Mouse (Mus musculus): ENCODE data around the gene Cnbp. TPM values are rescaled to one million over a fixed set of nuclear protein-coding genes. Genes with fewer than 3 reads are reported as not detected.

Cnbp gene
- polyA plus RNA-seq, 1 experiment from 2014 or later: 588 TPM

DNA sequence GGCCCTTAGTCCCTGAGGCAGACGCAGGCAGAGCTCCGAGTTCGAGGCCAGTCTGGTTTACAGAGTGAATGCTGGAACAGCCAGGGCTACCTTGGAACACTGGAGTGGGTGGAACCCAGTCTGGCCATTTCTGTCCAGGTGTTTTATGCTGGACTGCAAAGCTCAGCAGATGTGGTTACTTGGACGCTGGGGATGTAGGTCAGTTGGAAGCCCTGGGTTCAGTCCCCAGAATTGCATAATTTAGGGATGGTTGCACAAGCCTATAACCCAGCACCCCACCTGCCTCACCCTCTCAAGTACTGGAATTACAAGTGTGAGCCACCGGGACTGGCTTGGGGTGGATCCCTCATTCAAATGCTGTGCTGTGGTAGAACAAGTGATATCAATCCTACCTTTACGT is 15.3 kb upstream of the Cnbp start:
- no peak overlapping the region for H3K27ac ChIP-seq (replicated peaks; ENCODE audit: low read depth, low read length)
- H3K4me2 ChIP-seq (ENCODE audit: low read length): no peak overlapping the region
- no peak for DNase-seq
- H3K9me3 ChIP-seq (ENCODE audit: control insufficient read depth, low read length): no peaks in the 10 kb centered on the region
- ATAC-seq (ENCODE audit: low FRiP score, low TSS enrichment): no peak
- H3K9ac ChIP-seq (replicated peaks; ENCODE audit: low read length): no peak overlapping the region
- no peaks in the 10 kb centered on the region for H3K27me3 ChIP-seq (ENCODE audit: control insufficient read depth, insufficient read depth, low read length)
- H3K4me1 ChIP-seq (ENCODE audit: control insufficient read depth, insufficient read depth, low read length): no peaks in the 10 kb centered on the region
- 87% methylated on average over 6 of the region's 6 CpGs for WGBS
- H3K36me3 ChIP-seq (ENCODE audit: control insufficient read depth, insufficient read depth, low read length): no peaks in the 10 kb centered on the region
- H3K4me3 ChIP-seq (replicated peaks; ENCODE audit: low read depth, low read length): no peak overlapping the region

DNA sequence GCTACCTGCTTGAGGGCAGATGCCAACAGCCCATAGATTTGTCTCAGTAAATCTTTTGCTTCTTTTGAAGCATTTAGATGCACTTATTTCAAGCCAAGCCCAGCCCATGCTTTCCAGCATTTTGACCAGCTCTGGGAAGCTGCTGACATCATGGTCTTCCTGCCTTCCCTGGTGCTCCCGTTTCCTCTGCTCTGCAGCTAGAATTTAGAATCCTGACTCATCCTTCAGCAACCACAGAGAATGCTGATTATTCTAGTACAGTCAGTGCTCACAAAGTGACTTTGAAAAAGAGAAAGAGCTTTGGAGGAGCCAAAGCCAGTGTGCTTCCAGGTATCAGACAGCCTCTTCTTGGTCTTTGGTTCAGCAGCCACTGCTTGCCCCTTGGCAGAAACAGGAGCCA is 6.2 kb upstream of the Cnbp start:
- no peaks in the 10 kb centered on the region for H3K9me3 ChIP-seq (ENCODE audit: control insufficient read depth, low read length)
- ATAC-seq (ENCODE audit: low FRiP score, low TSS enrichment): no peak

GRCm38 (mm10) chr6:87853446-87853845 is 2.5 kb upstream of the Cnbp start:
- Histone ChIP-seq H3K27ac (replicated peaks; ENCODE audit: low read depth, low read length) (no peak overlapping the region), H3K9ac (replicated peaks; ENCODE audit: low read length) (no peak overlapping the region), H3K9me3 (ENCODE audit: control insufficient read depth, low read length) (no peaks in the 10 kb centered on the region), H3K4me3 (replicated peaks; ENCODE audit: low read depth, low read length) (no peak overlapping the region), H3K27me3 (ENCODE audit: control insufficient read depth, insufficient read depth, low read length) (no peaks in the 10 kb centered on the region), H3K4me2 (ENCODE audit: low read length) (no peak overlapping the region), H3K36me3 (ENCODE audit: control insufficient read depth, insufficient read depth, low read length) (no peaks in the 10 kb centered on the region; the same call in 1 of the 2 replicates), H3K4me1 (ENCODE audit: control insufficient read depth, insufficient read depth, low read length) (peaks cover 13% of the 10 kb centered on the region)
- DNase-seq (no peak), ATAC-seq (ENCODE audit: low FRiP score, low TSS enrichment) (no peak)
- 87% methylated on average over 4 of the region's 4 CpGs for WGBS

More for the DNA sequence above, 6.2 kb upstream of the Cnbp start:
- DNase-seq: no peak
- H3K27ac ChIP-seq (replicated peaks; ENCODE audit: low read depth, low read length): no peak overlapping the region
- H3K27me3 ChIP-seq (ENCODE audit: control insufficient read depth, insufficient read depth, low read length): no peaks in the 10 kb centered on the region
- no peaks in the 10 kb centered on the region for H3K4me1 ChIP-seq (ENCODE audit: control insufficient read depth, insufficient read depth, low read length)
- H3K36me3 ChIP-seq (ENCODE audit: control insufficient read depth, insufficient read depth, low read length): no peaks in the 10 kb centered on the region
- no peak overlapping the region for H3K9ac ChIP-seq (replicated peaks; ENCODE audit: low read length)
- H3K4me3 ChIP-seq (replicated peaks; ENCODE audit: low read depth, low read length): no peak overlapping the region
- WGBS: 78% methylated on average over 1 of the region's 1 CpGs
- H3K4me2 ChIP-seq (ENCODE audit: low read length): no peak overlapping the region

GRCm38 (mm10) chr6:87851871-87852270 is 965 bp upstream of the Cnbp start:
- Histone ChIP-seq H3K9me3 (ENCODE audit: control insufficient read depth, low read length) (no peaks in the 10 kb centered on the region), H3K27me3 (ENCODE audit: control insufficient read depth, insufficient read depth, low read length) (no peaks in the 10 kb centered on the region), H3K4me2 (ENCODE audit: low read length) (no peak overlapping the region), H3K36me3 (ENCODE audit: control insufficient read depth, insufficient read depth, low read length) (no peaks in the 10 kb centered on the region; the same call in 1 of the 2 replicates), H3K9ac (replicated peaks; ENCODE audit: low read length) (no peak overlapping the region), H3K4me3 (replicated peaks; ENCODE audit: low read depth, low read length) (no peak overlapping the region), H3K4me1 (ENCODE audit: control insufficient read depth, insufficient read depth, low read length) (peaks cover 20% of the 10 kb centered on the region), H3K27ac (replicated peaks; ENCODE audit: low read depth, low read length) (no peak overlapping the region)
- DNase-seq (no peak), ATAC-seq (ENCODE audit: low FRiP score, low TSS enrichment) (no peak)
- 80% methylated on average over 6 of the region's 6 CpGs for WGBS

- H3K4me3 ChIP-seq (replicated peaks; ENCODE audit: low read depth, low read length): peak overlapping the region; percentile 100
- no peaks in the 10 kb centered on the region for H3K9me3 ChIP-seq (ENCODE audit: control insufficient read depth, low read length)
- H3K27ac ChIP-seq (replicated peaks; ENCODE audit: low read depth, low read length): peak overlapping the region; percentile 94
- peak overlapping the region; percentile 91 for H3K4me2 ChIP-seq (ENCODE audit: low read length)
- peaks cover 20% of the 10 kb centered on the region for H3K4me1 ChIP-seq (ENCODE audit: control insufficient read depth, insufficient read depth, low read length)
- under 1% methylated on average over 71 of the region's 73 CpGs for WGBS
- ATAC-seq (ENCODE audit: low FRiP score, low TSS enrichment) (peak; percentile 74), DNase-seq (peak; percentile 63)
- peaks cover 4% of the 10 kb centered on the region for H3K36me3 ChIP-seq (ENCODE audit: control insufficient read depth, insufficient read depth, low read length)
- peak overlapping the region; percentile 97 for H3K9ac ChIP-seq (replicated peaks; ENCODE audit: low read length)
- no peaks in the 10 kb centered on the region for H3K27me3 ChIP-seq (ENCODE audit: control insufficient read depth, insufficient read depth, low read length)
Observed at GRCm38 (mm10) chr6:87850155-87850899, 579 bp downstream of the Cnbp start.

DNA sequence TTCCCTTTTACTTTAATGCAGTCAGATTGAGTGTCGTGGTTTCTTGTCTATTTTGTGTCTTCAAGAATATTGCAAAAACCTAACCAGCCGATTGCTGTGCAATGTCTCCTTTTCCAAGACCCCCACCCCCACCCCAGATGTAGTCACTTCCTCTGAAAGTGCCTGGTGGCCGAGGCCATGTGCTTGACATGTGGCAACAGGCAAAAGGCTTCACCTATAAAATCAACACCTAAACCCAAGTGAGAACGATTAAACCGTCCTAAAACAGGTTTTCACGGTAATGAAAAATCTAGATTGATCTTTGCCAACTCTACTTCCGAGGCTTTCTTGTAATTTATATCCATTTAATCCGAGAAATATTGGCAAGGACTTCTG is 1.1 kb downstream of the Cnbp start:
- ATAC-seq (ENCODE audit: low FRiP score, low TSS enrichment): no peak
- no peak for DNase-seq
- Histone ChIP-seq H3K27ac (replicated peaks; ENCODE audit: low read depth, low read length) (no peak overlapping the region), H3K4me3 (replicated peaks; ENCODE audit: low read depth, low read length) (peak overlapping the region; percentile 100), H3K27me3 (ENCODE audit: control insufficient read depth, insufficient read depth, low read length) (no peaks in the 10 kb centered on the region), H3K9ac (replicated peaks; ENCODE audit: low read length) (peak overlapping the region; percentile 97), H3K4me2 (ENCODE audit: low read length) (peak overlapping the region; percentile 91), H3K36me3 (ENCODE audit: control insufficient read depth, insufficient read depth, low read length) (peaks cover 10% of the 10 kb centered on the region), H3K9me3 (ENCODE audit: control insufficient read depth, low read length) (no peaks in the 10 kb centered on the region), H3K4me1 (ENCODE audit: control insufficient read depth, insufficient read depth, low read length) (peaks cover 20% of the 10 kb centered on the region)
- WGBS: under 1% methylated on average over 8 of the region's 8 CpGs

DNA sequence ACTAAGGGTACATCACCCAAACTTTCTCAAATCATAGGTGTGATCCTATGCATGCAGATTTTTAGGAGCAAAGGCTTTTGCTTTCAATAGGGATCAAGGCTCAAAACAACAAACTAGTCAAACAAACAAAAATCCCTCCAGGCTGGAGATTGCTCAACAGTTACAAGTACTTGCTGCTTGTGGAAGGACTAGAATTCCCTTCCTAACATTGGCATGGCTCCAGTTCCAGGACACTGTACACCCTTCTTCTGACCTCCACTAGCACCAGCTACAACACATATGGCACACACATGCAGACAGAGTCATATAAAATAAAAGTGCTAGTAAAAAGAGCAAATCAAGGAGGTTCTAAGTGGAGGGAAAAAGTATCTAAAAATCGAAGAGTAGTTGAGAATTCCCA is 4.1 kb downstream of the Cnbp start:
- 94% methylated on average over 1 of the region's 1 CpGs for WGBS
- no peak overlapping the region for H3K9ac ChIP-seq (replicated peaks; ENCODE audit: low read length)

GRCm38 (mm10) chr6:87845031-87845695 is 5.7 kb downstream of the Cnbp start:
- WGBS: 95% methylated on average over 13 of the region's 13 CpGs
- Histone ChIP-seq H3K9ac (replicated peaks; ENCODE audit: low read length) (no peak overlapping the region), H3K4me1 (ENCODE audit: control insufficient read depth, insufficient read depth, low read length) (peaks cover 17% of the 10 kb centered on the region), H3K4me3 (replicated peaks; ENCODE audit: low read depth, low read length) (no peak overlapping the region), H3K4me2 (ENCODE audit: low read length) (no peak overlapping the region), H3K27ac (replicated peaks; ENCODE audit: low read depth, low read length) (no peak overlapping the region), H3K27me3 (ENCODE audit: control insufficient read depth, insufficient read depth, low read length) (no peaks in the 10 kb centered on the region), H3K36me3 (ENCODE audit: control insufficient read depth, insufficient read depth, low read length) (peaks cover 45% of the 10 kb centered on the region), H3K9me3 (ENCODE audit: control insufficient read depth, low read length) (no peaks in the 10 kb centered on the region)
- ATAC-seq (ENCODE audit: low FRiP score, low TSS enrichment) (no peak), DNase-seq (no peak)

More for the DNA sequence above, 4.1 kb downstream of the Cnbp start:
- no peak overlapping the region for H3K27ac ChIP-seq (replicated peaks; ENCODE audit: low read depth, low read length)
- no peak overlapping the region for H3K4me2 ChIP-seq (ENCODE audit: low read length)
- DNase-seq: no peak
- no peak for ATAC-seq (ENCODE audit: low FRiP score, low TSS enrichment)
- H3K27me3 ChIP-seq (ENCODE audit: control insufficient read depth, insufficient read depth, low read length): no peaks in the 10 kb centered on the region
- H3K4me1 ChIP-seq (ENCODE audit: control insufficient read depth, insufficient read depth, low read length): peaks cover 20% of the 10 kb centered on the region
- H3K36me3 ChIP-seq (ENCODE audit: control insufficient read depth, insufficient read depth, low read length): peaks cover 37% of the 10 kb centered on the region
- H3K4me3 ChIP-seq (replicated peaks; ENCODE audit: low read depth, low read length): no peak overlapping the region
- no peaks in the 10 kb centered on the region for H3K9me3 ChIP-seq (ENCODE audit: control insufficient read depth, low read length)

DNA sequence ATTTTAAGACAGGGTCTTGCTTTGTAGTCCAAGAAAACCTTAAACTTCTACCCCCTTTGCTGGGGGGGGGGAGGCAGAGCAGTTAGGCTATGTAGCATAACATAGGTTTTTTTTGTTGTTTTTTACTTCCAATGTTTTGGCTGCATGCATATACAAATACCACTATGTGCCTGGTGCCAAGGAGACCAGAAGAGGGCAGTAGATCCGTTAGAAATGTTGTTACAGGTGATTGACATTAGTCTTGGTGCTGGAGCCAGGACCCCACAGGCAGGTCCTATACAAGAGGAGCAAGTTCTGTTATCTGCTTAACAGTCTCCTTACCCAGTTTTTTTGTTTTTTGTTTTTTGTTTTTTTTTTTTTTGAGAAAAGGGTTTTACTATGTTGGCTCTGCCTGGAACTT is 8.7 kb downstream of the Cnbp start:
- no peak overlapping the region for H3K4me3 ChIP-seq (replicated peaks; ENCODE audit: low read depth, low read length)
- ATAC-seq (ENCODE audit: low FRiP score, low TSS enrichment) (no peak), DNase-seq (peak; percentile 40)
- peaks cover 45% of the 10 kb centered on the region for H3K36me3 ChIP-seq (ENCODE audit: control insufficient read depth, insufficient read depth, low read length)
- no peak overlapping the region for H3K9ac ChIP-seq (replicated peaks; ENCODE audit: low read length)
- 19% methylated on average over 1 of the region's 1 CpGs for WGBS
- no peaks in the 10 kb centered on the region for H3K9me3 ChIP-seq (ENCODE audit: control insufficient read depth, low read length)
- no peaks in the 10 kb centered on the region for H3K27me3 ChIP-seq (ENCODE audit: control insufficient read depth, insufficient read depth, low read length)
- H3K27ac ChIP-seq (replicated peaks; ENCODE audit: low read depth, low read length): no peak overlapping the region
- H3K4me1 ChIP-seq (ENCODE audit: control insufficient read depth, insufficient read depth, low read length): peaks cover 7% of the 10 kb centered on the region; the same call in 1 of the 2 replicates
- no peak overlapping the region for H3K4me2 ChIP-seq (ENCODE audit: low read length)
